Mouse (Mus musculus) megakaryocyte, adult 5-6 weeks (primary cell): Measurements from ENCODE around the gene Clcf1. TPM values are rescaled to one million over a fixed set of nuclear protein-coding genes. Genes with fewer than 3 reads are reported as not detected.

Experiments
- ATAC-seq: 2 replicates; pipeline ENCODE4 v1.8.0; 2016; ENCODE audit warnings: mild to moderate bottlenecking, inconsistent platforms; ENCODE audit not compliant: poor library complexity, severe bottlenecking
- total RNA-seq, 2 experiments: library from RNA; stranded (forward) in 1 of 2; stranded (reverse) in 1 of 2; fragments of 153-499, 151-499 nt in 1 of 2; fragments of 221-1000, 200-1000 nt in 1 of 2; gene quantifications; 2 replicates each; pipeline versions ENCODE4 v1.2.3 to v1.2.4; 2015 to 2017

The Clcf1 gene
- total RNA-seq, 2 experiments from 2014 or later = 0.40 to 1.4 TPM

DNA sequence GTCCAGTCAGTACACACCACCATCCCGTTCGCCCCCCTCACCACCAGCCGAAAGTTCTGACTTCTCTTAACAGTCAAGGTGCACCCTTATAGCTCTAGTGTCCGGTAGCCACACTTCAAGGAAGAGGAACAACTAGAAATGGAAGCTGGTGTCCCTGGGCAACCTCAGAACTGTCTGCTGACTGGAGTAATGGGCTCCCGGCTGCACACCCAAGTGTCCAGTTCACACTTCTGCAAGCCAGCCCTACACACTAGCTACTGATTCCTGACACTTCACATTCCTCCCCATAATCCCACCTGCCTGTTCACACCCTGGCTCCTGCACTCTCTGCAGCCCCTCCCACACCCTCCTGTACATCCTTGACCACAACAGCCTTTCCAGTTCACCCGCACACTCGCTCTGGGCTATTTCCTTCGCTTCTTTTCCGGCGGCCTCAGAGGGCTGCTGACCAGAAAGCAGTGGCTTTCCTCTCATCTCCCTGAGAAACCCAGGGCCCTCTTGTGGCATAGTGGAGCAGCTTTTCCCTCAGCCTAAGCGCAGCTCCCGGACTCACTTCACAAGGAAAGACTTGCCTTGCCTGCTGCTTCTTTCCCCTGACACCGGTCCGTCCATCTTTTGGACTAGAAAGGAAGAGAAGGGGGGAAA is 2.1 kb downstream of the Clcf1 start:
- ATAC-seq = peak; percentile 30; the same call in 1 of the 2 replicates

DNA sequence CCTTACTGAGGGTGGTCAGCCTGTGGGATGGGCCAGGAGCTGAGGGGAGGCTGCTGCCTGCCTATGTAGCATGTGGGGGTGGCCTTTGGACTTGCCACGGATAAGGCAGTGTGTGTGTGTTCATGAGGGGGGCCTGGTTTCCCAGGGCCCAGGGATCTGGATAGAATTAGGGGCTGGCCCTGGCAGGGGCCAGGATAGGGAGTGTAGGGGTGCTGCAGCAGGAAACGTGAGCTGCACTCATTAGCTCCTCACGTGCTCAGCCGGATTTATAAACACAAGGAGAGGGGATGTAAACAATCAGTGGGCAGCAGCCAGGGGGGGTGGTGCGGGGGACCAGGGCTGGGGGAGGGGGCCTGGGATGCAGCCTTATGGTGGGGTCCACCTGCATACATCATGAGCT is 3.1 kb downstream of the Clcf1 start:
- no peak for ATAC-seq

- ATAC-seq = no peak
These were observed 3.8 kb downstream of the Clcf1 start for GRCm38 (mm10) chr19:4217855-4218254.

GRCm38 (mm10) chr19:4218293-4218692 is 4.3 kb downstream of the Clcf1 start:
- no peak for ATAC-seq

DNA sequence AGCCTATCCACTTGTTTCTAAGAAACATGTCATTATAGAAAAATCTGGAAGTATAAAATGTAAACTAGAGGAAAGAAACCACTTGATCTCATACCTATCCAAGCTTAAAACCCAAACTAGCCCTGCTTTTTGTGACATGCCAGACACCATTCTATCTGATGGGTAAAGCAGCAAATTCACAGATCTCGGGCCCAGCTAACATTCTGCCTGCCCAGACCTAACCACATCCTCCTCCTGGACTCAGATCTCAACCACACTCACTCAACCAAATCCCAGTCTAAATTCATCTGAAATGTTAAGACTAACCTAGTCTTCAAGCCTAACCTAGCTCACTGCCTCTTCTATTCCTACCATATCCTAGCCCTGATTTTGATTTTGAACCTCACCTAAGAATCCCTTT is 4.7 kb downstream of the Clcf1 start:
- no peak for ATAC-seq

DNA sequence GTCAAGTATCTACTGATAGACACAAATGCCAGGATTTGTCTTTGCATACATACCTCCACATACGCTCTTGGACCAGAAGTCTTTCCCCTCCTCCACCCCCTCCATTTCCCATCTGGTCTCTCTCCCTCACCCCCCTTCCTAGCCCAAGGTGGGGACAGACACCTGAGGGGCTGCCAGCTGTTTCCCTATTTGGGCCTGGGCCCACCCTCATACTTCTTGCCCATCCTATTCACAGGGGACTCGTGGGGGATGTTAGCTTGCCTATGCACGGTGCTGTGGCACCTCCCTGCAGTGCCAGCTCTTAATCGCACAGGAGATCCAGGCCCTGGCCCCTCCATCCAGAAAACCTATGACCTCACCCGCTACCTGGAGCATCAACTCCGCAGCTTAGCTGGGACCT is 5.9 kb downstream of the Clcf1 start:
- no peak for ATAC-seq

DNA sequence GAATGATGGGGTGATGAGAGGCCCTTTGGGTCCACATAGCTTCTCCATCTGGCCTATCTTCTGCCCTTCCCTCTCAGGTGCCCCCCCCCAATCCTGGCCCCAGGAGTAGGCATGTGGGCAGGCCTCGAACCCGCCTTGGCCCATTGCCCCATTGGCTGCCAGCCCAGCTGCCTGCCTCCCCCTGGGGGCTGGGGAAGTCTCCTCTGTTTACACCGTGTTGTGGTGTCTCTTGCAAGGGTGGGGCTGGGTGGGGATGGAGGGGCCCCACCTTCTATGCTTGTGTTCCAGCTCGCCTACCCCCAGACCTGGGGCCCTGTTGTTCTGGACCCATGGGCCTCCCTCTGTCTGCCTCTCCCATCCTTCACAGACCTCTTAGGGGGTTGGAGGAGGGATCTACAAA is 6.4 kb downstream of the Clcf1 start:
- no peak for ATAC-seq

GRCm38 (mm10) chr19:4220957-4221743 is 7.1 kb downstream of the Clcf1 start:
- peak; percentile 50 for ATAC-seq

DNA sequence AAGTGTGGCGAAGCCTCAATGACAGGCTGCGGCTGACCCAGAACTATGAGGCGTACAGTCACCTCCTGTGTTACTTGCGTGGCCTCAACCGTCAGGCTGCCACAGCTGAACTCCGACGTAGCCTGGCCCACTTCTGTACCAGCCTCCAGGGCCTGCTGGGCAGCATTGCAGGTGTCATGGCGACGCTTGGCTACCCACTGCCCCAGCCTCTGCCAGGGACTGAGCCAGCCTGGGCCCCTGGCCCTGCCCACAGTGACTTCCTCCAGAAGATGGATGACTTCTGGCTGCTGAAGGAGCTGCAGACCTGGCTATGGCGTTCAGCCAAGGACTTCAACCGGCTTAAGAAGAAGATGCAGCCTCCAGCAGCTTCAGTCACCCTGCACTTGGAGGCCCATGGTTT is 8.1 kb downstream of the Clcf1 start:
- ATAC-seq = peak; percentile 61

GRCm38 (mm10) chr19:4226779-4227178 is 12.7 kb downstream of the Clcf1 start:
- no peak for ATAC-seq

GRCm38 (mm10) chr19:4227446-4227845 is 13.4 kb downstream of the Clcf1 start:
- ATAC-seq = no peak

GRCm38 (mm10) chr19:4227894-4228678 is 14.0 kb downstream of the Clcf1 start:
- ATAC-seq = peak; percentile 47

DNA sequence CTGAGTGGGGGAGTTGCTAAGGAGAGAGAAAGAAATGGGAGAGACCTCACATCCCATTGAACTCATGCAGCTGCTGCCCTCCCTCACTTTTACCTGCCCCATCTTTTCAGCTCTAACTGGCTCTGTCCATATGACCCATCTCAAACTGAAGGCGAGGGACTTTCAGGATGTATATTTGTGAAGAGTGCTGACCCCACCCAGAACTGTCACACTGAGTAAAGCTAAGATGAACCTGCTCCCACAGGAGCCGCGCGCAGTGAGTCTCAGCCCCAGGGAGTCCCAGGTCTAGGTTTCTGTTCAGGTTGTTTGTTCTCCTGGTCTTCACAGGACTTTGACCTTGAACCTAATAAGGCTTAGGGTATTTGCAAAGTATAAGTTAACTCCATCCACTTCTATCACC is 14.9 kb downstream of the Clcf1 start:
- no peak for ATAC-seq

- no peak for ATAC-seq
These were observed 15.5 kb downstream of the Clcf1 start for GRCm38 (mm10) chr19:4229451-4230076.

GRCm38 (mm10) chr19:4230415-4230814 is 16.4 kb downstream of the Clcf1 start:
- ATAC-seq = no peak

DNA sequence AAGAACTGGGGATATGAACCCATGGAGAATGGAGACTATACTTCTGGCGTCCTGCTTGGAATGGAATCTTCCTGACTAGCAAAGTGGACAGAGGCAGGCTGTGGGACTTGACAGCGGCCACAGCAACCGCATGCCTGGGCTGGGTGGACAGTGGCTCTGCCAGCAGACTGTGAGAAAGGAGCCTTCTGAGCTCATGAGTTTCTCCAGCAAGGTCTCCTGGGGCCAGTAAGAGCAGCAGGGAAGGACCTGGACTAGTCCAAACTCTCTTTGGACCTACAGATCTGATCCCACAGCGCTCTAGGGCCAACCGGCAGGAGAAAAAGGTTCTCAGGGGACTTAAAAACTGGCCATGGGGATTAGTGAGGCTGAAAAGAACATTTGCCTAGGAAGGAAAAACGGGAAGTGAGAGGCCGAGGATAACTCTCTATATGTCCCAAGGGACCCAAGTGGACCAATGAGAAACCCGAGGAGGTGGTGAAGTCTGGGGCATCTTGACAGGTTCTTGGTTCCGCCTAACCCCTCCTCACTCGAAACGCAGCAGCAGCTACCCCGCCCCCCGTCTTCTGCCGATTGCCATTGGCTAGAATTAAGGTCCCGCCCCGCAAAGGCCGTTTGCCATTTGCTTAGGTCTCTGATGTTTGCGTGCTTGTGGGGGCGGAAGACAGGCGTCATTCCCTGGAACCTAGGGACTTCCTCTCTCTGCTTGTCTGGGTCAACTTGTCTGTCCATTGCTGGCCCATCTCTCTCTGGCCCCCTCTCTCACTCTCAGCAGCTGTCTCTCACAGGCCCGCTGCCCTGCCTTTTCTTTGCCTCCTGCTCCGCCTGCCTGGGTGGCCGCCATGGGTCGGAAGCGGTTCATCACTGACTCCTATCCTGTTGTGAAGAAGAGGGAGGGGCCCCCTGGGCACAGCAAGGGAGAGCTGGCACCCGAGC is 17.5 kb downstream of the Clcf1 start, which contains the start of gene Pold4:
TSS of gene Pold4 (plus strand) at position 647 of the 933 bp plus-strand sequence.
- peak; percentile 86 for ATAC-seq

- peak; percentile 44 for ATAC-seq
These were observed 18.1 kb downstream of the Clcf1 start for GRCm38 (mm10) chr19:4232186-4232572.

DNA sequence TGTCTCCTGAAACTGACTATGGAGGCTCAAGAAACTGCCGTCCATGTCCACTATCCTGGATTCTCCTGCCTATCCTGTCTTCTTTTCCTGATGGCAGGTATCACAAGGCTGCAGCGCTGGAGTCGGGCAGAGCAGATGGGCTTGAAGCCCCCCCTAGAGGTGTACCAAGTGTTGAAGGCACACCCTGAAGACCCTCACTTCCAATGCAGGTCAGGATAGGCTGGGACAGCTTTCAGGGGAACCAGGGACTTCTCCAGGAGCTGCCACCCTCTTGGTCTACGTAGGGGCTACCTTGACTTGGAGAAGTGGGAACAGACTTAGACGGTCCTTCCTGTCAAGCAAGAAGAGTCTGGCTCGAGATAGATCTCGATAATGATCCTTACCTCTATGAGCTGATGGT is 18.6 kb downstream of the Clcf1 start:
- ATAC-seq = no peak

DNA sequence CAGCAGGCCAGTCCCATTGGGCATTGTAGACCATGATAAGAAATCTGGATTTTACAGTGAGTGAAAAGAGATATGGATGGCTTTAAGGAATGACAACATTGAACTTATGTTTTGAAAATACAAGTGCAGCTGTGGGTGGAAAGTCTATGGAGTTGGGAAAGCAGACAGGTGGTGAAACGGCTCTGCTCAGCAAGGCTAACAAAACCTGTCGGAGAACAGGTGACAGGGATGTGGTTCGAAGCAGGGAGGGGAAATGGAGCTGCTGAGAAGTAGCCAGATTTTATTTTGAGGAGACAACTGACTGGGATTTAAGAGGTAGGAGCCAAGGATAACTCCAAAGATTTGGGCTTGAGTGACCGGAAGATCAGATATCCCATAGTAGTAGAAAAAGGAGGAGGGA is 20.5 kb downstream of the Clcf1 start:
- no peak for ATAC-seq

DNA sequence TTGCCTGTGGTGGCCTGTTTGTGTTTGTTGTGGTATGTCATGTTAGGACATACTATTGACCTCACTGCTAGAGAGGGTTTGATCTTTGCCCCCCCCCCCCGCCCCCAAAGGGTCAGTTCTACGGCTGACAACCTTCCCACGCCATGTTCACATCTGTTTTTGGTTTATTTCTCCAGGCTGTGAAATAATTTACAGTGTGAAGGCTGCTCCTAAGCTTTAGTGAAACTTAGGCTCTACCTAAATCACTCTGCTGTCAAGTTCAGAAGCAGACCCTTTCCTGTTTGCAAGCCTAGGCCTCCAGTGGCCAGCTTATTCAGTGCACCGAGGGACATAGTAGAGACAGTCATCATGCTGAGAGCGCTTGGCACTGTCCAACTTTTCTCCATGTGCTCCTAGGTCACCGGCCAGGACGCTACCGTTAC is 26.2 kb downstream of the Clcf1 start:
- no peak for ATAC-seq
